Mouse (Mus musculus) MEL (cell line): ENCODE measurements around the gene Myo1c. TPM values are rescaled to one million over a fixed set of nuclear protein-coding genes. Genes with fewer than 3 reads are reported as not detected.

Experiments
- DNase-seq: peaks from one replicate; pipeline ENCODE4 v3.0.0; 2011; ENCODE audit warnings: low read depth, low spot score
- H3K27ac ChIP-seq: 2 replicates; pipeline ENCODE4 v1.5.1; 2012; ENCODE audit warnings: low read depth, mild to moderate bottlenecking, control low read depth, low read length, moderate library complexity; ENCODE audit not compliant: control insufficient read depth
- H3K27me3 ChIP-seq, 2 experiments: fragments of 150-350 bp in 1 of 2; sonication (generic) in 1 of 2; 2 replicates each; pipeline ENCODE4 v1.6.1; 2012; ENCODE audit warnings: low read length in 2 of 2, mild to moderate bottlenecking in 2 of 2, improper control_type of control experiment in 1 of 2, moderate library complexity in 1 of 2; ENCODE audit not compliant: insufficient read depth in 2 of 2, control insufficient read depth in 1 of 2
- H3K36me3 ChIP-seq, 2 experiments: 2 replicates each; pipeline ENCODE4 v1.6.1; 2012 to 2014; ENCODE audit warnings: low read length in 2 of 2, improper control_type of control experiment in 1 of 2, inconsistent platforms in 1 of 2, mild to moderate bottlenecking in 1 of 2; ENCODE audit not compliant: insufficient read depth in 2 of 2, control insufficient read depth in 1 of 2
- H3K4me1 ChIP-seq, 2 experiments: fragments of 150-350 bp in 1 of 2; sonication (generic) in 1 of 2; 2 replicates each; pipeline ENCODE4 v1.6.1; 2012; ENCODE audit warnings: low read length in 2 of 2, improper control_type of control experiment in 1 of 2, mild to moderate bottlenecking in 1 of 2; ENCODE audit not compliant: insufficient read depth in 2 of 2, control insufficient read depth in 1 of 2
- H3K4me3 ChIP-seq, 2 experiments: fragments of 150-350 bp in 1 of 2; sonication (generic) in 1 of 2; 2 replicates each; pipeline ENCODE4 v1.5.1; 2012; ENCODE audit warnings: low read depth in 2 of 2, low read length in 2 of 2, mild to moderate bottlenecking in 2 of 2, moderate library complexity in 2 of 2, control low read depth in 1 of 2, improper control_type of control experiment in 1 of 2; ENCODE audit not compliant: control insufficient read depth in 1 of 2, insufficient read depth in 1 of 2
- H3K79me2 ChIP-seq: 2 replicates; pipeline ENCODE4 v1.6.1; 2012; ENCODE audit warnings: mild to moderate bottlenecking, low read length, moderate library complexity; ENCODE audit not compliant: control insufficient read depth, poor library complexity, insufficient read depth
- H3K9ac ChIP-seq: 2 replicates; pipeline ENCODE4 v1.6.1; 2012; ENCODE audit warnings: low read depth, mild to moderate bottlenecking, control low read depth, low read length, moderate library complexity; ENCODE audit not compliant: control insufficient read depth, poor library complexity, severe bottlenecking
- H3K9me3 ChIP-seq: fragments of 150-350 bp; sonication (generic); replicated peaks from 2 replicates; pipeline ENCODE4 v1.6.1; 2012; ENCODE audit warnings: mild to moderate bottlenecking, low read length, improper control_type of control experiment, moderate library complexity; ENCODE audit not compliant: insufficient read depth
- CHD1 ChIP-seq: IDR thresholded peaks from 2 replicates; pipeline ENCODE4 v1.6.1; 2012; ENCODE audit warnings: low read depth, mild to moderate bottlenecking, inconsistent platforms, low read length, improper control_type of control experiment
- CHD2 ChIP-seq: IDR thresholded peaks from 2 replicates; pipeline ENCODE4 v1.6.1; 2011; ENCODE audit warnings: low read length, improper control_type of control experiment
- CTCF ChIP-seq, 3 experiments: IDR thresholded peaks in 2 of 3; conservative IDR thresholded peaks in 1 of 3; 2 replicates each; pipeline ENCODE4 v1.5.1; 2011 to 2012; ENCODE audit warnings: low read length in 3 of 3, low read depth in 2 of 3, mild to moderate bottlenecking in 2 of 3, improper control_type of control experiment in 1 of 3, inconsistent platforms in 1 of 3, mixed read lengths in 1 of 3, moderate library complexity in 1 of 3; ENCODE audit not compliant: control insufficient read depth in 1 of 3, insufficient read depth in 1 of 3, poor library complexity in 1 of 3, severe bottlenecking in 1 of 3
- ELF1 ChIP-seq: IDR thresholded peaks from 2 replicates; pipeline ENCODE4 v1.6.1; 2014; ENCODE audit warnings: low read depth, mild to moderate bottlenecking, inconsistent platforms, low read length, improper control_type of control experiment, moderate library complexity
- EP300 ChIP-seq, 2 experiments: IDR thresholded peaks; 2 replicates each; pipeline ENCODE4 v1.6.1; 2011; ENCODE audit warnings: improper control_type of control experiment in 2 of 2, low read length in 2 of 2, low read depth in 1 of 2, mild to moderate bottlenecking in 1 of 2
- ETS1 ChIP-seq: IDR thresholded peaks from 2 replicates; pipeline ENCODE4 v1.6.1; 2012; ENCODE audit warnings: low read depth, mild to moderate bottlenecking, inconsistent platforms, low read length, improper control_type of control experiment, moderate library complexity
- GABPA ChIP-seq: IDR thresholded peaks from 2 replicates; pipeline ENCODE4 v1.6.1; 2012; ENCODE audit warnings: low read depth, mild to moderate bottlenecking, inconsistent platforms, low read length, improper control_type of control experiment, moderate library complexity
- GATA1 ChIP-seq: IDR thresholded peaks from 2 replicates; pipeline ENCODE4 v1.6.1; 2011; ENCODE audit warnings: low read depth, low read length, improper control_type of control experiment
- HCFC1 ChIP-seq: IDR thresholded peaks from 2 replicates; pipeline ENCODE4 v1.6.1; 2012; ENCODE audit warnings: low read depth, mild to moderate bottlenecking, inconsistent platforms, low read length, improper control_type of control experiment, moderate library complexity
- JUND ChIP-seq: IDR thresholded peaks from 2 replicates; pipeline ENCODE4 v1.6.1; 2011; ENCODE audit warnings: low read depth, mild to moderate bottlenecking, improper control_type of control experiment, low read length
- MAFK ChIP-seq: IDR thresholded peaks from 2 replicates; pipeline ENCODE4 v1.6.1; 2011; ENCODE audit warnings: low read depth, mild to moderate bottlenecking, low read length, improper control_type of control experiment, borderline replicate concordance
- MAZ ChIP-seq: IDR thresholded peaks from 2 replicates; pipeline ENCODE4 v1.6.1; 2012; ENCODE audit warnings: low read depth, mild to moderate bottlenecking, inconsistent platforms, low read length, improper control_type of control experiment
- MEF2A ChIP-seq: IDR thresholded peaks from 2 replicates; pipeline ENCODE4 v1.6.1; 2014; ENCODE audit warnings: low read depth, mild to moderate bottlenecking, inconsistent platforms, low read length, improper control_type of control experiment; ENCODE audit not compliant: poor library complexity, insufficient replicate concordance, severe bottlenecking; ENCODE audit errors: extremely low read depth
- MXI1 ChIP-seq: IDR thresholded peaks from 2 replicates; pipeline ENCODE4 v1.6.1; 2011; ENCODE audit warnings: mild to moderate bottlenecking, low read depth, low read length, improper control_type of control experiment
- MYB ChIP-seq: IDR thresholded peaks from 2 replicates; pipeline ENCODE4 v1.6.1; 2011; ENCODE audit warnings: mild to moderate bottlenecking, low read depth, low read length, improper control_type of control experiment
- MYC ChIP-seq: IDR thresholded peaks from 2 replicates; pipeline ENCODE4 v1.6.1; 2011; ENCODE audit warnings: low read depth, mild to moderate bottlenecking, low read length, improper control_type of control experiment, moderate library complexity
- NELFE ChIP-seq: IDR thresholded peaks from 2 replicates; pipeline ENCODE4 v1.6.1; 2011; ENCODE audit warnings: low read depth, low read length, improper control_type of control experiment
- POLR2A ChIP-seq, 2 experiments: IDR thresholded peaks; 2 replicates each; pipeline ENCODE4 v1.6.1; 2011 to 2012; ENCODE audit warnings: low read length in 2 of 2, mild to moderate bottlenecking in 2 of 2, control low read depth in 1 of 2, improper control_type of control experiment in 1 of 2, low read depth in 1 of 2, moderate library complexity in 1 of 2; ENCODE audit not compliant: control insufficient read depth in 1 of 2, insufficient read depth in 1 of 2, poor library complexity in 1 of 2
- POLR2AphosphoS2 ChIP-seq: IDR thresholded peaks from 2 replicates; pipeline ENCODE4 v1.6.1; 2011; ENCODE audit warnings: low read length, improper control_type of control experiment
- POLR2AphosphoS5 ChIP-seq: IDR thresholded peaks from 2 replicates; pipeline ENCODE4 v1.6.1; 2012; ENCODE audit warnings: low read depth, borderline replicate concordance, mild to moderate bottlenecking, inconsistent platforms, low read length, moderate library complexity, mixed read lengths
- RAD21 ChIP-seq: IDR thresholded peaks from 2 replicates; pipeline ENCODE4 v1.6.1; 2011; ENCODE audit warnings: mild to moderate bottlenecking, low read depth, low read length, improper control_type of control experiment
- RCOR1 ChIP-seq: IDR thresholded peaks from 2 replicates; pipeline ENCODE4 v1.6.1; 2012; ENCODE audit warnings: low read depth, mild to moderate bottlenecking, inconsistent platforms, low read length, improper control_type of control experiment
- SMC3 ChIP-seq: IDR thresholded peaks from 2 replicates; pipeline ENCODE4 v1.6.1; 2011; ENCODE audit warnings: low read depth, low read length, improper control_type of control experiment
- TAL1 ChIP-seq: IDR thresholded peaks from 2 replicates; pipeline ENCODE4 v1.6.1; 2012; ENCODE audit warnings: mild to moderate bottlenecking, inconsistent platforms, low read length, moderate library complexity, mixed read lengths
- TCF12 ChIP-seq: IDR thresholded peaks from 2 replicates; pipeline ENCODE4 v1.6.1; 2014; ENCODE audit warnings: low read depth, mild to moderate bottlenecking, inconsistent platforms, low read length, improper control_type of control experiment, moderate library complexity
- UBTF ChIP-seq: IDR thresholded peaks from 2 replicates; pipeline ENCODE4 v1.6.1; 2012; ENCODE audit warnings: low read depth, mild to moderate bottlenecking, inconsistent platforms, low read length, improper control_type of control experiment, moderate library complexity, borderline replicate concordance; ENCODE audit not compliant: insufficient read depth
- USF1 ChIP-seq: IDR thresholded peaks from 2 replicates; pipeline ENCODE4 v1.6.1; 2014; ENCODE audit warnings: low read depth, mild to moderate bottlenecking, inconsistent platforms, low read length, improper control_type of control experiment, moderate library complexity
- ZC3H11A ChIP-seq: IDR thresholded peaks from 2 replicates; pipeline ENCODE4 v1.6.1; 2012; ENCODE audit warnings: low read depth, mild to moderate bottlenecking, inconsistent platforms, low read length, improper control_type of control experiment
- ZKSCAN1 ChIP-seq: IDR thresholded peaks from 2 replicates; pipeline ENCODE4 v1.6.1; 2012; ENCODE audit warnings: low read depth, mild to moderate bottlenecking, inconsistent platforms, low read length, improper control_type of control experiment, moderate library complexity
- ZNF384 ChIP-seq: IDR thresholded peaks from 2 replicates; pipeline ENCODE4 v1.6.1; 2012; ENCODE audit warnings: low read depth, mild to moderate bottlenecking, inconsistent platforms, low read length, improper control_type of control experiment
- polyA plus RNA-seq, 2 experiments: library from polyadenylated mRNA; stranded (reverse) in 1 of 2; unstranded in 1 of 2; fragments of >175 nt in 1 of 2; fragments of >200 nt in 1 of 2; gene quantifications; 2 replicates each; pipeline versions ENCODE4 v1.2.1 to v1.2.4; 2012; ENCODE audit warnings: low replicate concordance in 2 of 2, low read depth in 1 of 2; ENCODE audit not compliant: insufficient read length in 2 of 2, insufficient read depth in 1 of 2, missing spikeins in 1 of 2
- total RNA-seq: library from RNA; depleted of rRNA; stranded (reverse); fragments of 300-350 nt; gene quantifications from 2 replicates; pipeline ENCODE4 v1.2.3, GENCODE M21; 2012

Myo1c gene
- total and polyA plus RNA-seq, 3 experiments: 33.2 to 45.6 TPM; not detected in 1

DNA sequence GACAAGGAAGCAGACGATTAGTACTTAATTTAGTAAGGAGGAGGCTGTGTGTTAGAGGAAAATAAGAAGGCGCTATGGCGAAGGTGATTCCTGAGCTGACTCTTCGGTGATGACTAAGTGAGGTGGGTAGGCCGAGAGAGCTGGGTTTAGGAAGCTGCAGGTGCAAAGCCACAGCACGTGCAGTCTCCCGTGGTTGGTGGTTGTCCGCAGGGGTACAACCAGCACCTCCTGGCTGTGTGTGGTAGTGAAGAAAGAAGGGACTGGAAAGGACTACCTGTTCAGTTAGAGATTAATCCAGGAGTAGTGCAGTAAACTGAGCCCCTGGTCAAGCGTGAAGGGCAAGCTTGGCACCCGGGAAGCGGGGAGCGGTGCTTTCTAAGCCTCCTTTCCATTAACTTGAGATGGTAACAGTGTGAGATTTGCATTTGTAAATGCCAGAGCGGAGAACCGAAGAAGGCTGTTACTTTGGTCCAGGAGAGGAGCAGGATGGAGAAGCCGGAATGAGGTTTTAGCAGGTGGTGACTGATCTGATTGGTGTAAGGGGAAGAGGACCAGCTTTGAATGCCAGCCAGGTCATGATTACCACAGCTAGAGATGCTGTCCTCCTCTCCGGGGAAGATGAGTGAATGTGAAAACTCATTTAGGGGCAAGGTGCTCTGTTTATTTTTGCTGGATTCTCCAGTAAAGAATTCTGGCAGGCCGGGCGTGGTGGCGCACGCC is 2.1 kb downstream of the Myo1c start (continued):
- TF ChIP-seq ETS1: 0 out of 2 replicates have a peak, but pooled peaks have one; percentile 11
- TF ChIP-seq SMC3: no peak
- TF ChIP-seq ZKSCAN1: no peak
- TF ChIP-seq MYB: no peak
- no peak for TF ChIP-seq USF1
- peak; percentile 90 for TF ChIP-seq MXI1
- no peak for TF ChIP-seq MEF2A
- no peak for TF ChIP-seq TAL1
- no peak for TF ChIP-seq ZC3H11A
- TF ChIP-seq POLR2AphosphoS2: no peak
- no peak for TF ChIP-seq RAD21
- no peak for TF ChIP-seq CHD1
- no peak; the same call in 1 of the 2 replicates for TF ChIP-seq JUND
- TF ChIP-seq CHD2: no peak
- TF ChIP-seq UBTF: no peak
- no peak for TF ChIP-seq ELF1
- TF ChIP-seq GABPA: no peak
- no peak; the same call in 1 of the 2 replicates for TF ChIP-seq HCFC1
- TF ChIP-seq MYC: peak; percentile 82
- TF ChIP-seq TCF12: no peak
- TF ChIP-seq RCOR1: no peak
- no peak for TF ChIP-seq POLR2A (IDR thresholded peaks at IDR 0.05; ENCODE audit: control insufficient read depth in 1 of 2, insufficient read depth in 1 of 2, low read depth in 1 of 2, low read length in 2 of 2, poor library complexity in 1 of 2)
- no peak for TF ChIP-seq MAFK
- TF ChIP-seq, all 39 proteins: peak for 6

DNA sequence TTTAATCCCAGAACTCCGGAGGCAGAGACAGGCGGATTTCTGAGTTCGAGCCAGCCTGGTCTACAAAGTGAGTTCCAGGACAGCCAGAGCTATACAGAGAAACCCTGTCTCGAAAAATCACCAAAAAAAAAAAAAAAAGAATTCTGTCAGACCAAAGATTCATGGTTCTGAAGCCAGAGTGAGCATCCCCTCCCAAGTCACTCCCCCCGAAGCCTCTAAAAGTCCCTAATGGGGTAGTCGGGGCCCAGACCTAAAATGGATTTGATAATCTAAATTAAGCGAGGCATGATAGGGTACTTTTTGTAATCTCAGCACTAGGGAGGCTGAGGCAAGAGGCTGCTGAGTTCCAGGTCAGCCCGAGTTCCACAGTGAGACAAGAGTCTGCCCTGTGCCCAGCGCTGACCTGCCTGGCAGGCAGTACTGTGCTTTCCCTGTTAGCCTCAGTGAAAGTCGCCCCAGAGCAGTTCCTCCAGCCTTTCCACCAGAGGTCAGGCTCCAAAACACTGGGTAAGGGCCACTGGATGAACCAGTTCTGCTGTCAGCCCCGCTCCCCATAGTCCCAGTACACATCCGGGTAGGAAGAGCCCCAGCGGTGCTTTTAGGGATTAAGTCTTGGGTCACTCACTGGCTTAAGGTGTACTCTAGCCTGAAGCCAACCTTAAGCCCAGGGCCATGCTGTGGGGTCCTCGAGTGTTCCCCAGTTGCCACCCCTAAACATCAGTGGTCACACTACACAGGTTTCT is 2.8 kb downstream of the Myo1c start:
- Histone ChIP-seq H3K79me2 (peaks cover 16% of the 10 kb centered on the region), H3K9me3 (no peaks in the 10 kb centered on the region), H3K36me3 (peaks cover 0 to 9% of the 10 kb centered on the region in 2 experiments; a peak in 2 of 4 replicates), H3K4me1 (peaks cover 4 to 34% of the 10 kb centered on the region in 2 experiments), H3K27ac (peak overlapping the region; percentile 62), H3K4me3 (peak overlapping the region; percentile 62 to 81), H3K27me3 (no peaks in the 10 kb centered on the region), H3K9ac (peak overlapping the region; percentile 56)
- TF ChIP-seq ZNF384: peak; percentile 88
- no peak for TF ChIP-seq GATA1
- no peak for TF ChIP-seq ELF1
- no peak for TF ChIP-seq ZKSCAN1
- no peak for TF ChIP-seq RCOR1
- no peak for TF ChIP-seq EP300 (IDR thresholded peaks at IDR 0.05; ENCODE audit: low read depth in 1 of 2, low read length in 2 of 2)
- no peak for TF ChIP-seq POLR2AphosphoS5
- no peak for TF ChIP-seq NELFE
- TF ChIP-seq MAZ: no peak
- TF ChIP-seq TCF12: no peak
- no peak for TF ChIP-seq SMC3
- TF ChIP-seq CHD1: no peak
- TF ChIP-seq ETS1: no peak
- no peak for TF ChIP-seq GABPA
- peak in 1 of 3 experiments; percentile 25; a peak in 3 of 6 replicates for TF ChIP-seq CTCF (IDR thresholded peaks at IDR 0.05 in 2 of 3, conservative IDR thresholded peaks at IDR 0.05 in 1 of 3; ENCODE audit: control insufficient read depth in 1 of 3, insufficient read depth in 1 of 3, low read depth in 2 of 3, low read length in 3 of 3, poor library complexity in 1 of 3, severe bottlenecking in 1 of 3)
- 0 out of 4 replicates have a peak, but pooled peaks of 1 of the 2 experiments have one; percentile 31 for TF ChIP-seq POLR2A (IDR thresholded peaks at IDR 0.05; ENCODE audit: control insufficient read depth in 1 of 2, insufficient read depth in 1 of 2, low read depth in 1 of 2, low read length in 2 of 2, poor library complexity in 1 of 2)
- TF ChIP-seq ZC3H11A: no peak
- TF ChIP-seq MYB: no peak
- no peak for DNase-seq
